Mouse (Mus musculus): ENCODE results near the gene Pepd.

Pepd gene

GRCm38 (mm10) chr7:35027801-35028420 lies 115.7 kb downstream of the Pepd start:
- in situ Hi-C loops (cut with MboI, MseI): no loop called here

- in situ Hi-C loops (cut with MboI, MseI): no loop called here
These were observed 116.4 kb downstream of the Pepd start for GRCm38 (mm10) chr7:35028559-35028958.

GRCm38 (mm10) chr7:35029228-35029627 lies 117.0 kb downstream of the Pepd start:
- in situ Hi-C loops (cut with MboI, MseI): no loop called here

GRCm38 (mm10) chr7:35029648-35030047 lies 117.5 kb downstream of the Pepd start:
- in situ Hi-C loops (cut with MboI, MseI): no loop called here

GRCm38 (mm10) chr7:35030567-35030966 lies 118.4 kb downstream of the Pepd start:
- in situ Hi-C loops (cut with MboI, MseI): no loop called here

GRCm38 (mm10) chr7:35035141-35035553 lies 123.0 kb downstream of the Pepd start:
- in situ Hi-C loops (cut with MboI, MseI): loop anchor here (5.0 kb wide), 1 partner anchor 142 kb away; no protein-coding TSS in a partner anchor

- in situ Hi-C loops (cut with MboI, MseI): loop anchor here (5.0 kb wide), 1 partner anchor 142 kb away; no protein-coding TSS in a partner anchor
These were observed 123.4 kb downstream of the Pepd start for GRCm38 (mm10) chr7:35035565-35035964.

GRCm38 (mm10) chr7:35036266-35036731 lies 124.1 kb downstream of the Pepd start:
- in situ Hi-C loops (cut with MboI, MseI): loop anchor here (5.0 kb wide), 1 partner anchor 141 kb away; no protein-coding TSS in a partner anchor

- in situ Hi-C loops (cut with MboI, MseI): loop anchor here (5.0 kb wide), 1 partner anchor 140 kb away; no protein-coding TSS in a partner anchor
These were observed 125.2 kb downstream of the Pepd start for GRCm38 (mm10) chr7:35037408-35037807.

GRCm38 (mm10) chr7:35040176-35040972 lies 128.2 kb downstream of the Pepd start:
- in situ Hi-C loops (cut with MboI, MseI): loop anchor here (5.0 to 10.0 kb wide), 2 partner anchors 52 to 646 kb away; partner anchors contain the start of gene Lsm14a

- in situ Hi-C loops (cut with MboI, MseI): loop anchor here (5.0 to 10.0 kb wide), 2 partner anchors 51 to 647 kb away; partner anchors contain the start of gene Lsm14a
These were observed 129.4 kb downstream of the Pepd start for GRCm38 (mm10) chr7:35041286-35042208.

GRCm38 (mm10) chr7:35042209-35042554 lies 130.0 kb downstream of the Pepd start:
- in situ Hi-C loops (cut with MboI, MseI): loop anchor here (5.0 to 10.0 kb wide), 2 partner anchors 50 to 647 kb away; partner anchors contain the start of gene Lsm14a

GRCm38 (mm10) chr7:35042759-35043217 lies 130.6 kb downstream of the Pepd start:
- in situ Hi-C loops (cut with MboI, MseI): loop anchor here (5.0 to 10.0 kb wide), 2 partner anchors 50 to 648 kb away; partner anchors contain the start of gene Lsm14a

GRCm38 (mm10) chr7:35043266-35043817 lies 131.2 kb downstream of the Pepd start:
- in situ Hi-C loops (cut with MboI, MseI): loop anchor here (5.0 to 10.0 kb wide), 2 partner anchors 49 to 649 kb away; partner anchors contain the start of gene Lsm14a

GRCm38 (mm10) chr7:35044719-35045118 lies 132.5 kb downstream of the Pepd start:
- in situ Hi-C loops (cut with MboI, MseI): loop anchor here (5.0 to 10.0 kb wide), 2 partner anchors 48 to 650 kb away; partner anchors contain the start of gene Lsm14a

- in situ Hi-C loops (cut with MboI, MseI): loop anchor here (10.0 kb wide), 1 partner anchor 651 kb away; the partner anchor contains the start of gene Lsm14a
These were observed 133.9 kb downstream of the Pepd start for GRCm38 (mm10) chr7:35046091-35046490.

- in situ Hi-C loops (cut with MboI, MseI): no loop called here
These were observed 138.4 kb downstream of the Pepd start for GRCm38 (mm10) chr7:35050540-35050939.

GRCm38 (mm10) chr7:35053161-35053560 lies 141.0 kb downstream of the Pepd start:
- in situ Hi-C loops (cut with MboI, MseI): no loop called here

- in situ Hi-C loops (cut with MboI, MseI): no loop called here
These were observed 142.1 kb downstream of the Pepd start for GRCm38 (mm10) chr7:35054286-35054685.

- in situ Hi-C loops (cut with MboI, MseI): no loop called here
These were observed 142.9 kb downstream of the Pepd start for GRCm38 (mm10) chr7:35054977-35055618.

Measured in regulatory T cell (primary cell).